Mouse (Mus musculus): ENCODE results near the gene Entpd7. TPM values are rescaled to one million over a fixed set of nuclear protein-coding genes. Genes with fewer than 3 reads are reported as not detected.

The Entpd7 gene
- total and polyA plus RNA-seq, 2 experiments from 2014 or later = 8.4 to 9.3 TPM

- no peak for TF ChIP-seq CTCF (IDR thresholded peaks at IDR 0.05; ENCODE audit: low read depth)
- no peak overlapping the region for H3K27ac ChIP-seq (ENCODE audit: low read depth, low read length)
- ATAC-seq (no peak), DNase-seq (no peak)
- no peak overlapping the region for H3K9ac ChIP-seq
- no peaks in the 10 kb centered on the region for H3K9me3 ChIP-seq (ENCODE audit: low read length)
- H3K4me3 ChIP-seq (ENCODE audit: low read depth, low read length) = no peak overlapping the region
- 91% methylated on average over 5 of the region's 5 CpGs for WGBS
- no peaks in the 10 kb centered on the region for H3K27me3 ChIP-seq (ENCODE audit: insufficient read depth, low read length)
- no peak overlapping the region for H3K4me2 ChIP-seq (ENCODE audit: low read depth)
- H3K36me3 ChIP-seq (ENCODE audit: insufficient read depth) = no peaks in the 10 kb centered on the region
- no peaks in the 10 kb centered on the region for H3K4me1 ChIP-seq (ENCODE audit: insufficient read depth)
These were observed 90.9 kb downstream of the Entpd7 start for GRCm38 (mm10) chr19:43780391-43780790.

- no peaks in the 10 kb centered on the region for H3K36me3 ChIP-seq (ENCODE audit: insufficient read depth)
- no peak for ATAC-seq
- no peaks in the 10 kb centered on the region for H3K27me3 ChIP-seq (ENCODE audit: insufficient read depth, low read length)
- H3K4me3 ChIP-seq (ENCODE audit: low read depth, low read length) = no peak within 1 kb of the TSS
- TF ChIP-seq CTCF (IDR thresholded peaks at IDR 0.05; ENCODE audit: low read depth) = no peak
- 85% methylated on average over 3 of the region's 3 CpGs for WGBS
- H3K9me3 ChIP-seq (ENCODE audit: low read length) = no peaks in the 10 kb centered on the region
- no peaks in the 10 kb centered on the region for H3K4me1 ChIP-seq (ENCODE audit: insufficient read depth)
- H3K4me2 ChIP-seq (ENCODE audit: low read depth) = no peak within 1 kb of the TSS
- DNase-seq = no peak
- H3K27ac ChIP-seq (ENCODE audit: low read depth, low read length) = no peak within 1 kb of the TSS
- H3K9ac ChIP-seq = no peak within 1 kb of the TSS
These were observed 92.5 kb downstream of the Entpd7 start, which contains the start of gene Abcc2 for GRCm38 (mm10) chr19:43781980-43782379. Abcc2 (plus strand) TSS chr19:43782192.

Other genes starting within 250 kb of the Entpd7 start
- gene Cnnm1, start 249.2 kb upstream of the Entpd7 start, total RNA-seq (2014; rRNA removed) = 6.9 and 7.6 TPM in 2 replicates
- 1.7 and 2.1 TPM in 2 replicates for gene Cnnm1, start 249.2 kb upstream of the Entpd7 start, polyA plus RNA-seq (2015; fragmentation: Nextera tagmentation; extraction: Ambion mirVana)
- gene Got1, start 165.1 kb upstream of the Entpd7 start, total RNA-seq (2014; rRNA removed) = 86.1 and 88.2 TPM in 2 replicates
- gene Got1, start 165.1 kb upstream of the Entpd7 start, polyA plus RNA-seq (2015; fragmentation: Nextera tagmentation; extraction: Ambion mirVana) = 85.4 and 101 TPM in 2 replicates
- gene Nkx2-3, start 77.3 kb upstream of the Entpd7 start, total RNA-seq (2014; rRNA removed) = 0.67 and 0.92 TPM in 2 replicates
- 1.1 and 1.6 TPM in 2 replicates for gene Nkx2-3, start 77.3 kb upstream of the Entpd7 start, polyA plus RNA-seq (2015; fragmentation: Nextera tagmentation; extraction: Ambion mirVana)
- gene Slc25a28, start 14.8 kb upstream of the Entpd7 start, total RNA-seq (2014; rRNA removed) = 45.2 and 67.2 TPM in 2 replicates
- gene Slc25a28, start 14.8 kb upstream of the Entpd7 start, polyA plus RNA-seq (2015; fragmentation: Nextera tagmentation; extraction: Ambion mirVana) = 13.1 and 15.6 TPM in 2 replicates
- gene Cutc, start 63.3 kb downstream of the Entpd7 start, total RNA-seq (2014; rRNA removed) = 3.1 and 3.4 TPM in 2 replicates
- 7.3 and 7.4 TPM in 2 replicates for gene Cutc, start 63.3 kb downstream of the Entpd7 start, polyA plus RNA-seq (2015; fragmentation: Nextera tagmentation; extraction: Ambion mirVana)
- gene Cox15, start 63.3 kb downstream of the Entpd7 start, total RNA-seq (2014; rRNA removed) = 18.4 and 20.5 TPM in 2 replicates
- gene Cox15, start 63.3 kb downstream of the Entpd7 start, polyA plus RNA-seq (2015; fragmentation: Nextera tagmentation; extraction: Ambion mirVana) = 4.1 and 9.1 TPM in 2 replicates
- gene Abcc2, start 92.5 kb downstream of the Entpd7 start, total RNA-seq (2014; rRNA removed) = 0.15 TPM in 1 of 2 replicates, not detected in the other
- 0.02 and 0.03 TPM in 2 replicates for gene Abcc2, start 92.5 kb downstream of the Entpd7 start, polyA plus RNA-seq (2015; fragmentation: Nextera tagmentation; extraction: Ambion mirVana)